Mouse (Mus musculus) kidney, postnatal 0 days (tissue): ENCODE results near the gene Myo1g. TPM values are rescaled to one million over a fixed set of nuclear protein-coding genes. Genes with fewer than 3 reads are reported as not detected.
"Not testable (repeated sequence)": the region's sequence is repeated elsewhere in the genome, so short reads cannot be mapped to it uniquely, and the experiment has no call there.

Experiments
- ATAC-seq: fragments of 200-750 bp; cut with Nextera tagmentation; replicated peaks from 2 replicates; pipeline ENCODE4 v1.8.0; 2017; ENCODE audit warnings: low read depth, moderate number of reproducible peaks, moderate TSS enrichment, moderate library complexity; ENCODE audit not compliant: low FRiP score
- DNase-seq: peaks from one replicate; pipeline ENCODE4 v3.0.0-alpha.2; 2016; ENCODE audit warnings: low spot score
- H3K27ac ChIP-seq: fragments of 300-500 bp; sonication (generic); 2 replicates; pipeline ENCODE4 v1.5.1; 2014; ENCODE audit warnings: mild to moderate bottlenecking
- H3K27me3 ChIP-seq: fragments of 300-500 bp; sonication (generic); 2 replicates; pipeline ENCODE4 v1.6.1; 2014; ENCODE audit warnings: low read length, mixed read lengths; ENCODE audit not compliant: insufficient read depth
- H3K36me3 ChIP-seq: fragments of 300-500 bp; sonication (generic); 2 replicates; pipeline ENCODE4 v1.6.1; 2014; ENCODE audit warnings: low read length, mixed read lengths; ENCODE audit not compliant: insufficient read depth
- H3K4me1 ChIP-seq: fragments of 300-500 bp; sonication (generic); replicated peaks from 2 replicates; pipeline ENCODE4 v1.6.1; 2014; ENCODE audit warnings: antibody characterized with exemption, low read length, mixed read lengths; ENCODE audit not compliant: insufficient read depth
- H3K4me2 ChIP-seq: fragments of 300-500 bp; sonication (generic); 2 replicates; pipeline ENCODE4 v1.6.1; 2014; ENCODE audit warnings: mild to moderate bottlenecking, low read length, moderate library complexity, mixed read lengths
- H3K4me3 ChIP-seq: fragments of 300-500 bp; sonication (generic); replicated peaks from 2 replicates; pipeline ENCODE4 v1.5.1; 2014; ENCODE audit warnings: low read depth, low read length
- H3K9ac ChIP-seq: fragments of 300-500 bp; sonication (generic); 2 replicates; pipeline ENCODE4 v1.6.1; 2014; ENCODE audit warnings: low read depth, low read length
- H3K9me3 ChIP-seq: fragments of 300-500 bp; sonication (generic); replicated peaks from 2 replicates; pipeline ENCODE4 v1.6.1; 2016; ENCODE audit warnings: low read length, inconsistent platforms, mixed read lengths
- CTCF ChIP-seq: IDR thresholded peaks from 2 replicates; pipeline ENCODE4 v1.5.1; 2016; ENCODE audit warnings: antibody characterized with exemption, low read depth, mild to moderate bottlenecking, moderate library complexity
- WGBS: fragments of 180-500 bp; shearing (Covaris S2); extraction: QIAGEN DNeasy Blood & Tissue Kit; methylation state at CpG from one replicate; pipeline ENCODE4 v1.1.7; 2014; 5-methylcytosine and 5-hydroxymethylcytosine counted together
- polyA plus RNA-seq: library from polyadenylated mRNA; unstranded; fragments of >200 nt; fragmentation: Nextera tagmentation; extraction: Ambion mirVana; gene quantifications from 2 replicates; pipeline ENCODE4 v1.2.1, GENCODE M21; 2015

Gene Myo1g
- polyA plus RNA-seq, 1 experiment from 2014 or later: 0.42 TPM

GRCm38 (mm10) chr11:6526526-6527255, 5.9 kb upstream of the Myo1g start:
- Histone ChIP-seq H3K4me2 (peak overlapping the region; percentile 70), H3K36me3 (peaks cover 24% of the 10 kb centered on the region), H3K4me3 (peak overlapping the region; percentile 46; the same call in 1 of the 2 replicates), H3K9ac (0 out of 2 replicates have a peak overlapping the region, but pooled peaks have one; percentile 8)
- DNase-seq, ATAC-seq, H3K27me3 ChIP-seq, H3K27ac ChIP-seq, H3K9me3 ChIP-seq, H3K4me1 ChIP-seq: not testable (repeated sequence)
- TF ChIP-seq CTCF: peak; percentile 14; the same call in 1 of the 2 replicates
- 42% methylated on average over 12 of the region's 16 CpGs for WGBS

GRCm38 (mm10) chr11:6525241-6525640, 4.5 kb upstream of the Myo1g start:
- Histone ChIP-seq H3K9me3 (no peaks in the 10 kb centered on the region), H3K4me1 (peaks cover 6% of the 10 kb centered on the region; the same call in 1 of the 2 replicates), H3K4me2 (no peak overlapping the region), H3K27me3 (no peaks in the 10 kb centered on the region), H3K27ac (no peak overlapping the region), H3K36me3 (peaks cover 24% of the 10 kb centered on the region), H3K4me3 (no peak overlapping the region), H3K9ac (no peak overlapping the region)
- 94% methylated on average over 1 of the region's 1 CpGs for WGBS
- no peak for ATAC-seq
- no peak for DNase-seq
- no peak for TF ChIP-seq CTCF

- WGBS: 91% methylated on average over 4 of the region's 4 CpGs
- Histone ChIP-seq H3K4me3 (no peak overlapping the region), H3K36me3 (peaks cover 24% of the 10 kb centered on the region), H3K27ac (no peak overlapping the region), H3K9me3 (no peaks in the 10 kb centered on the region), H3K9ac (no peak overlapping the region), H3K4me1 (peaks cover 6% of the 10 kb centered on the region; the same call in 1 of the 2 replicates), H3K27me3 (no peaks in the 10 kb centered on the region), H3K4me2 (no peak overlapping the region)
- ATAC-seq: no peak
- TF ChIP-seq CTCF: no peak
- DNase-seq: no peak
These were observed 4.1 kb upstream of the Myo1g start for GRCm38 (mm10) chr11:6524880-6525238.

GRCm38 (mm10) chr11:6524165-6524879, 3.6 kb upstream of the Myo1g start:
- no peak overlapping the region for H3K4me2 ChIP-seq
- WGBS: 85% methylated on average over 8 of the region's 8 CpGs
- H3K36me3 ChIP-seq: peaks cover 24% of the 10 kb centered on the region
- no peak overlapping the region for H3K4me3 ChIP-seq
- no peak overlapping the region for H3K27ac ChIP-seq
- H3K9ac ChIP-seq: no peak overlapping the region
- no peak for DNase-seq
- TF ChIP-seq CTCF: no peak
- H3K27me3 ChIP-seq: no peaks in the 10 kb centered on the region
- H3K9me3 ChIP-seq: no peaks in the 10 kb centered on the region
- H3K4me1 ChIP-seq: peaks cover 6% of the 10 kb centered on the region; the same call in 1 of the 2 replicates
- no peak for ATAC-seq

GRCm38 (mm10) chr11:6523662-6524088, 2.9 kb upstream of the Myo1g start:
- H3K27me3 ChIP-seq: no peaks in the 10 kb centered on the region
- H3K4me1 ChIP-seq: peaks cover 6% of the 10 kb centered on the region; the same call in 1 of the 2 replicates
- DNase-seq (no peak), ATAC-seq (no peak)
- H3K9ac ChIP-seq: no peak overlapping the region
- H3K27ac ChIP-seq: no peak overlapping the region
- H3K4me3 ChIP-seq: no peak overlapping the region
- H3K36me3 ChIP-seq: peaks cover 24% of the 10 kb centered on the region
- no peak overlapping the region for H3K4me2 ChIP-seq
- no peaks in the 10 kb centered on the region for H3K9me3 ChIP-seq
- 42% methylated on average over 1 of the region's 1 CpGs for WGBS
- TF ChIP-seq CTCF: peak; percentile 39; the same call in 1 of the 2 replicates

GRCm38 (mm10) chr11:6522782-6523525, 2.2 kb upstream of the Myo1g start:
- TF ChIP-seq CTCF: no peak
- 79% methylated on average over 9 of the region's 9 CpGs for WGBS

More at GRCm38 (mm10) chr11:6522782-6523525, 2.2 kb upstream of the Myo1g start:
- no peak for DNase-seq
- no peak overlapping the region for H3K4me2 ChIP-seq
- H3K9ac ChIP-seq: no peak overlapping the region
- peaks cover 24% of the 10 kb centered on the region for H3K36me3 ChIP-seq
- no peak overlapping the region for H3K27ac ChIP-seq
- H3K27me3 ChIP-seq: no peaks in the 10 kb centered on the region
- no peak for ATAC-seq
- H3K4me1 ChIP-seq: peaks cover 6% of the 10 kb centered on the region; the same call in 1 of the 2 replicates
- no peaks in the 10 kb centered on the region for H3K9me3 ChIP-seq
- no peak overlapping the region for H3K4me3 ChIP-seq
